Mouse (Mus musculus): ENCODE results near the gene Mecr. TPM values are rescaled to one million over a fixed set of nuclear protein-coding genes. Genes with fewer than 3 reads are reported as not detected.

The Mecr gene
- polyA plus RNA-seq, 1 experiment, result 17.6 TPM

- 86% methylated on average over 11 of the region's 11 CpGs for WGBS
- TF ChIP-seq POLR2A (IDR thresholded peaks at IDR 0.05; ENCODE audit: borderline replicate concordance, control insufficient read depth, low read depth, low read length), result no peak
- TF ChIP-seq CTCF (IDR thresholded peaks at IDR 0.05; ENCODE audit: control insufficient read depth, insufficient read depth, low read length), result no peak
- Histone ChIP-seq H3K27ac (ENCODE audit: control insufficient read depth, insufficient read depth, low read depth, low read length, poor library complexity) (no peak overlapping the region), H3K4me1 (ENCODE audit: control insufficient read depth, insufficient read depth, low read length) (no peaks in the 10 kb centered on the region), H3K4me3 (replicated peaks; ENCODE audit: control insufficient read depth, low read depth, low read length) (no peak overlapping the region)
Observed at GRCm38 (mm10) chr4:131812458-131812857, 30.8 kb upstream of the Mecr start.

DNA sequence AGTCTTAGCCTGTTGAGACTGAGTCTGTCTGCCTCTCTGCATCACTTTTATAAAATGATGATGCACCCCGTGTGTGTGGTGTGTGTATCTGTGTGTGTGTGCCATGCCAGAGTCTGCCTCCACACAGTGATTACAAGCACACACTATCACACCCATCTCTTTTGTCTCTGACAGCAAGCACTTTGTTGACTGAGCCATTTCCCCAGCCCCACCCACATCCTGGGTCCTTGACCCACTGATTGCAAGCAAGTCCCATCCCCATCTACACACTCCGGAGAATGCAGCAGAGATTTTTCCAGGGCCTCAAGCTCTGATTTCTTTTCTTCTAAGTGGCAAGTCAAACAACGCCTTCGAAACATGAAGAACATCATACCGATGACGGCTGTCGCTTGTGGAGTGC is 29.5 kb upstream of the Mecr start:
- Histone ChIP-seq H3K27ac (ENCODE audit: control insufficient read depth, insufficient read depth, low read depth, low read length, poor library complexity) (no peak overlapping the region), H3K4me3 (replicated peaks; ENCODE audit: control insufficient read depth, low read depth, low read length) (no peak overlapping the region), H3K4me1 (ENCODE audit: control insufficient read depth, insufficient read depth, low read length) (no peaks in the 10 kb centered on the region)
- TF ChIP-seq CTCF (IDR thresholded peaks at IDR 0.05; ENCODE audit: control insufficient read depth, insufficient read depth, low read length) (no peak), POLR2A (IDR thresholded peaks at IDR 0.05; ENCODE audit: borderline replicate concordance, control insufficient read depth, low read depth, low read length) (no peak)
- 86% methylated on average over 7 of the region's 7 CpGs for WGBS

- Histone ChIP-seq H3K27ac (ENCODE audit: control insufficient read depth, insufficient read depth, low read depth, low read length, poor library complexity) (no peak overlapping the region), H3K4me3 (replicated peaks; ENCODE audit: control insufficient read depth, low read depth, low read length) (no peak overlapping the region), H3K4me1 (ENCODE audit: control insufficient read depth, insufficient read depth, low read length) (no peaks in the 10 kb centered on the region)
- WGBS, result 78% methylated on average over 10 of the region's 10 CpGs
- no peak for TF ChIP-seq POLR2A (IDR thresholded peaks at IDR 0.05; ENCODE audit: borderline replicate concordance, control insufficient read depth, low read depth, low read length)
- no peak for TF ChIP-seq CTCF (IDR thresholded peaks at IDR 0.05; ENCODE audit: control insufficient read depth, insufficient read depth, low read length)
Observed at GRCm38 (mm10) chr4:131814869-131815268, 28.4 kb upstream of the Mecr start.

GRCm38 (mm10) chr4:131815774-131816173 is 27.5 kb upstream of the Mecr start:
- Histone ChIP-seq H3K27ac (ENCODE audit: control insufficient read depth, insufficient read depth, low read depth, low read length, poor library complexity) (no peak overlapping the region), H3K4me1 (ENCODE audit: control insufficient read depth, insufficient read depth, low read length) (no peaks in the 10 kb centered on the region), H3K4me3 (replicated peaks; ENCODE audit: control insufficient read depth, low read depth, low read length) (no peak overlapping the region)
- WGBS, result 69% methylated on average over 10 of the region's 10 CpGs
- TF ChIP-seq CTCF (IDR thresholded peaks at IDR 0.05; ENCODE audit: control insufficient read depth, insufficient read depth, low read length), result no peak
- TF ChIP-seq POLR2A (IDR thresholded peaks at IDR 0.05; ENCODE audit: borderline replicate concordance, control insufficient read depth, low read depth, low read length), result no peak

DNA sequence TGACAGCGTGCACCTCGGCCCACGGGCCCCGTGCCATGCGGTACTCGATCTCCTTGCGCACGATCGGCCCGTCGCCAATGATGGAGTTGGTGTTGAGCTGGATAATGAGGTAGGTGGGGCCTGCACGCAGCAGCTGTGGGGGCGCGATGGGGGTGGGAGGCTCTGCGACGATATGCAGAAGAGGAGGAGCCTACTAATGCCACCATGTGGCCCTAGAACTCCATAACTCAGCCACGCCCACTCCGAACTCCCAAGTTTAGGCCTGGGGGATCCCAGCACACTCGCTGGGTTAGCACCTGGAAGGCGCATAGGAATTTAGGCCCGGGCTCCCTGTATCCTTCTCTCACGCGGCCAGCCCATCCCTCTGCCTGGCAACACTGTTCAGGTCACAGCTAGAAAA is 24.3 kb upstream of the Mecr start:
- H3K4me1 ChIP-seq (ENCODE audit: control insufficient read depth, insufficient read depth, low read length), result no peaks in the 10 kb centered on the region
- TF ChIP-seq CTCF (IDR thresholded peaks at IDR 0.05; ENCODE audit: control insufficient read depth, insufficient read depth, low read length) (no peak), POLR2A (IDR thresholded peaks at IDR 0.05; ENCODE audit: borderline replicate concordance, control insufficient read depth, low read depth, low read length) (no peak)
- H3K27ac ChIP-seq (ENCODE audit: control insufficient read depth, insufficient read depth, low read depth, low read length, poor library complexity), result no peak overlapping the region
- no peak overlapping the region for H3K4me3 ChIP-seq (replicated peaks; ENCODE audit: control insufficient read depth, low read depth, low read length)
- WGBS, result 86% methylated on average over 23 of the region's 23 CpGs

DNA sequence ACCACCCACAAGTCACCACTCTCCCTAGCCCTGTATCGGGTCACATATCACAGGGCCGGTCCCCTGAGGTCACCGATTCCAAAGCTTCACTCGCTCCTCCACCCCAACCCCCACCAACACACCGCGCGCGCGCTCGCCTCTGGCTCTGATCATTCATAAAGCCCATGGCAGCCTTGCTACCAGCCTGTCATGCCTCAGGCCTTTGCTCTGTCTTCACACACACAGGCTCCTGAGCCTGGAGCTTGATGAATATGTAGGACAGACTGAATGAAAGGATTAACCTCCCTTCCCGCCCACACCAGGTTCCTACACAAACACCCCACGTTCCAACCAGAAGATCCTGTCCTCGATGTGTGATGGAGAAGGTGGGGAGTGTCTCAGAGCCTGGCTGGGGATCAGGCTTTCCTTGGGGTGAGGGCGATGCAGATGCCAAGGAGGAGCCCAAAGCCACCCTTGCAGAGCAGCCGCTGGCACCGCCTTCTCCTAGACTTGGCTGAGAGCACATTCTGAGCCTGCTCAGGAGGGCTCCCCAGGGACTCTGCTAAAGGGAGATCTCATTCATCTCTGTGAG is 22.0 kb upstream of the Mecr start:
- 76% methylated on average over 16 of the region's 16 CpGs for WGBS
- Histone ChIP-seq H3K4me3 (replicated peaks; ENCODE audit: control insufficient read depth, low read depth, low read length) (no peak overlapping the region), H3K4me1 (ENCODE audit: control insufficient read depth, insufficient read depth, low read length) (no peaks in the 10 kb centered on the region), H3K27ac (ENCODE audit: control insufficient read depth, insufficient read depth, low read depth, low read length, poor library complexity) (no peak overlapping the region)
- TF ChIP-seq POLR2A (IDR thresholded peaks at IDR 0.05; ENCODE audit: borderline replicate concordance, control insufficient read depth, low read depth, low read length), result no peak

DNA sequence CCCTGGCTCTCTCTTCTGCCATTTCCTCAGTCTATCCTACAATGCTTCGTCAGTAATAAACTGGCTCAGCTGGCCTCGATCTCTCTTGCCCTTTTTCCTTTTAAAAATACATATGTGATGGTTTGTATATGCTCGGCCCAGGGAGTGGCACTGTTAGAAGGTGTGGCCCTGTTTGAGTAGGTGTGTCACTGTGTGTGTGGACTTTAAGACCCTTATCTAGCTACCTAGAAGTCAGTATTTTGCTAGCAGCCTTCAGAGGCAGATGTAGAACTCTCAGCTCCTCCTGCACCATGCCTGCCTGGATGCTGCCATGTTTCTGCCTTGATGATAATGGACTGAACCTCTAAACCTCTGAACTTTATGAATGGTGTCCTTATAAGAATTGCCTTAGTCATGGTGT is 20.7 kb upstream of the Mecr start:
- WGBS, result 75% methylated on average over 3 of the region's 3 CpGs
- no peak overlapping the region for H3K27ac ChIP-seq (ENCODE audit: control insufficient read depth, insufficient read depth, low read depth, low read length, poor library complexity)
- H3K4me1 ChIP-seq (ENCODE audit: control insufficient read depth, insufficient read depth, low read length), result no peaks in the 10 kb centered on the region
- no peak for TF ChIP-seq CTCF (IDR thresholded peaks at IDR 0.05; ENCODE audit: control insufficient read depth, insufficient read depth, low read length)
- no peak for TF ChIP-seq POLR2A (IDR thresholded peaks at IDR 0.05; ENCODE audit: borderline replicate concordance, control insufficient read depth, low read depth, low read length)
- no peak overlapping the region for H3K4me3 ChIP-seq (replicated peaks; ENCODE audit: control insufficient read depth, low read depth, low read length)

DNA sequence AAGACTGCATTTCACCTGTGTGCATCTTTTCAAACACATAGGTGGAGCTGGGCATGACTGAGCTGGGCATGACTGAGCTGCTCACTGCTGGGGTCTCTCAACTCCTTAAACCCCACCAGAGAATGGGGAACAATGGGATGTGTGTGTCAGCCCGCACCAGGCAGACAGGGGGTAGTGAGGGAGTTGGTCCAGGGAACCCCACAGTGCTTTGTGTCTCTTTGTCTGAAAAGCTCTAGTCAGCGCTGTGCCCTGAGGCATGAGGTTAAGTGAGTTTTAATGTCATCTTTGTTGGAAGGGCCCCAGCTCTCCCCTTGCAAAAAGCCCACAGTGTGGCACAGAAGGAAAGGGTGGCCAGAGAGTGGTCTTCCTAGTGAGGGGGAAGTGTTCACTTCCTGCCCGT is 18.3 kb upstream of the Mecr start:
- Histone ChIP-seq H3K4me3 (replicated peaks; ENCODE audit: control insufficient read depth, low read depth, low read length) (no peak overlapping the region), H3K4me1 (ENCODE audit: control insufficient read depth, insufficient read depth, low read length) (no peaks in the 10 kb centered on the region), H3K27ac (ENCODE audit: control insufficient read depth, insufficient read depth, low read depth, low read length, poor library complexity) (no peak overlapping the region)
- no peak for TF ChIP-seq POLR2A (IDR thresholded peaks at IDR 0.05; ENCODE audit: borderline replicate concordance, control insufficient read depth, low read depth, low read length)
- no peak for TF ChIP-seq CTCF (IDR thresholded peaks at IDR 0.05; ENCODE audit: control insufficient read depth, insufficient read depth, low read length)
- 51% methylated on average over 3 of the region's 3 CpGs for WGBS

- no peaks in the 10 kb centered on the region for H3K4me1 ChIP-seq (ENCODE audit: control insufficient read depth, insufficient read depth, low read length)
- TF ChIP-seq CTCF (IDR thresholded peaks at IDR 0.05; ENCODE audit: control insufficient read depth, insufficient read depth, low read length), result peak; percentile 81
- TF ChIP-seq POLR2A (IDR thresholded peaks at IDR 0.05; ENCODE audit: borderline replicate concordance, control insufficient read depth, low read depth, low read length), result no peak
- WGBS, result 26% methylated on average over 8 of the region's 8 CpGs
- no peak overlapping the region for H3K4me3 ChIP-seq (replicated peaks; ENCODE audit: control insufficient read depth, low read depth, low read length)
- no peak overlapping the region for H3K27ac ChIP-seq (ENCODE audit: control insufficient read depth, insufficient read depth, low read depth, low read length, poor library complexity)
Observed at GRCm38 (mm10) chr4:131825830-131826229, 17.4 kb upstream of the Mecr start.
